Mouse (Mus musculus) liver, embryonic 13.5 days (tissue): ENCODE data around the gene Cysrt1. TPM values are rescaled to one million over a fixed set of nuclear protein-coding genes. Genes with fewer than 3 reads are reported as not detected.
A peak's percentile ranks its signal among the peaks of the same experiment; 100 is the strongest.

Source experiments
- ATAC-seq: fragments of 200-750 bp; cut with Nextera tagmentation; 2 replicates; pipeline ENCODE4 v1.8.0; 2017; ENCODE audit warnings: low read depth, mild to moderate bottlenecking, moderate number of reproducible peaks, moderate library complexity
- DNase-seq: peaks from one replicate; pipeline ENCODE4 v3.0.0; 2022
- H3K27ac ChIP-seq: fragments of 300-500 bp; sonication (generic); 2 replicates; pipeline ENCODE4 v1.5.1; 2015; ENCODE audit warnings: moderate library complexity, mild to moderate bottlenecking, inconsistent platforms
- H3K27me3 ChIP-seq: fragments of 300-500 bp; sonication (generic); 2 replicates; pipeline ENCODE4 v1.6.1; 2015; ENCODE audit warnings: mild to moderate bottlenecking, inconsistent platforms
- H3K36me3 ChIP-seq: fragments of 300-500 bp; sonication (generic); 2 replicates; pipeline ENCODE4 v1.6.1; 2015; ENCODE audit warnings: mild to moderate bottlenecking, inconsistent platforms
- H3K4me1 ChIP-seq: fragments of 300-500 bp; sonication (generic); replicated peaks from 2 replicates; pipeline ENCODE4 v1.6.1; 2015; ENCODE audit warnings: inconsistent platforms
- H3K4me2 ChIP-seq: fragments of 300-500 bp; sonication (generic); 2 replicates; pipeline ENCODE4 v1.6.1; 2015; ENCODE audit warnings: inconsistent platforms, mild to moderate bottlenecking, moderate library complexity
- H3K4me3 ChIP-seq: fragments of 300-500 bp; sonication (generic); replicated peaks from 2 replicates; pipeline ENCODE4 v1.5.1; 2015; ENCODE audit warnings: mild to moderate bottlenecking, inconsistent platforms
- H3K9ac ChIP-seq: fragments of 300-500 bp; sonication (generic); 2 replicates; pipeline ENCODE4 v1.6.1; 2015; ENCODE audit warnings: mild to moderate bottlenecking, inconsistent platforms
- H3K9me3 ChIP-seq: fragments of 300-500 bp; sonication (generic); replicated peaks from 2 replicates; pipeline ENCODE4 v1.6.1; 2016; ENCODE audit warnings: inconsistent platforms
- WGBS: fragments of 180-500 bp; shearing (Covaris S2); methylation state at CpG from one replicate; pipeline ENCODE4 v1.1.7; 2015; ENCODE audit not compliant: insufficient replicate concordance; 5-methylcytosine and 5-hydroxymethylcytosine counted together
- polyA plus RNA-seq: library from polyadenylated mRNA; unstranded; fragments of >200 nt; fragmentation: Nextera tagmentation; extraction: Ambion mirVana; gene quantifications from 2 replicates; pipeline ENCODE4 v1.2.1, GENCODE M21; 2015

Gene Cysrt1
- not detected in 2 replicates for polyA plus RNA-seq

GRCm38 (mm10) chr2:25242101-25242506 is at the start of gene Cysrt1, which contains the start of gene Rnf208:
Gene Cysrt1, minus strand, starts transcription at chr2:25242452.
Gene Rnf208, plus strand, starts transcription at chr2:25242255.
- ATAC-seq (no peak), DNase-seq (no peak)
- Histone ChIP-seq H3K36me3 (peaks cover 14% of the 10 kb centered on the region), H3K4me1 (peaks cover 28% of the 10 kb centered on the region), H3K9ac (peak within 1 kb of the TSS; percentile 65), H3K9me3 (no peaks in the 10 kb centered on the region), H3K27me3 (peaks cover 37% of the 10 kb centered on the region), H3K4me2 (peak within 1 kb of the TSS; percentile 84), H3K27ac (no peak within 1 kb of the TSS), H3K4me3 (peak within 1 kb of the TSS; percentile 57)
- under 1% methylated on average over 57 of the region's 59 CpGs for WGBS

DNA sequence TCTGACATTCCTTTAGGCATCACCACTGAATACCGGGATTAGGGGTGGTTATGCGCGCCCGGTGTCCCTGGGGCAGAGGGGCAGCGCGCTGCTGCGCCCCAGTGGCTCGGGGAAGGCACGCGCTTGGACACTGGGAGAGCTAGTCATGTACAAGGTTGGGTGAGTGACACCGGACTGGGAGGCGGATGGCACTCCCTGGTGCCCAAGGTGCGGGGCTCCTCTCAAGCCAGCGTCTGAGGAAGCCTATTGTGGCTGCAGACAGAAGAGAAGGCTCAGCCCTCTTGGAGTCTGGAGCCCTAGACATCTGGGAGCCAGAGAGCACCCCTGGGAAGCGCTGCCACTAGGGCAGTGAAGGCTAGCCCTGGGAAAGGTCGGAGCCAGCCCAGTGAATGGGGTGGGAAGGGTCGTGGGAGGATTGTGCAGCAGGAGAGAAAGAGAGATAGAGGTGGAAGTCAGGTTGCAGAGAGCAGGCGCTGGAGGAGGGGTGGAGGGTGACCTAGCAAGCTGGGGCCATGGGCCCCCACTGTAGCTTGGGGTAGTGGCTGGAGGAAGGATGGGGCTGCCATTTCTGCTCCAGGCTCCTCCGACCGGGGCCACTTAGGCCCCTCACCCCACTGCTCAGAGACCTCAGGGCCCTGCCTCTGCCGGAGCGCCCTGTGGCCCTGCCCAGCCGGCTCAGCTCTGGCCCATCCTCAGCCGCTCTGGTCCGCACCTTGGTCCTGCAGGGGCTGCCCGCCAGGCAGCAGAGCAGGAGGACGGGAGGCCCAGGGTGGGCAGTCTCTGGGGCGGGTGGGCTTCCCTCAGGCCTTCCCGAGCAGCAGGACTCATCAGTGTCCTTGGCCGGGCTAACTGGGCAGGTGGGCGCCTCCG is 49.2 kb upstream of the Cysrt1 start:
- peaks cover 28% of the 10 kb centered on the region for H3K4me1 ChIP-seq
- DNase-seq (no peak), ATAC-seq (no peak)
- no peaks in the 10 kb centered on the region for H3K36me3 ChIP-seq
- H3K9me3 ChIP-seq, result no peaks in the 10 kb centered on the region
- 0 out of 2 replicates have a peak overlapping the region, but pooled peaks have one; percentile 43 for H3K4me3 ChIP-seq
- 8% methylated on average over 32 of the region's 32 CpGs for WGBS
- no peak overlapping the region; the same call in 1 of the 2 replicates for H3K4me2 ChIP-seq
- no peak overlapping the region for H3K27ac ChIP-seq
- H3K9ac ChIP-seq, result no peak overlapping the region
- peaks cover 90% of the 10 kb centered on the region for H3K27me3 ChIP-seq

DNA sequence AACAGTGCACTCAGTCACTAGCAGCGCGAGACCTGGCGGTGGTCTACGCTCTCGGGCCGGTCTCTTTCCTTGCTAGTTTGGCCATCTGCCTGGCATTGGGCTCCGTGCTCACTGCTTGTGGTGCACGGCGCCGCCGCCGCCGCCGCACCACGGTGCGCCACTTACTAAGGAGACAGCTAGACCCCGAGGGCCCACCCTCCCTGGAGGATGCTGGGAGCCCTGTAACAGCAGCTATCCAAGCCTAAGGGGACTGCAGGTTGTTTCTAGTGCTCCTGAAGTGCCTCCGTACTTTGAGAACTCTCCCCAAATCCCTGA is 48.5 kb upstream of the Cysrt1 start:
- DNase-seq (no peak), ATAC-seq (no peak)
- peaks cover 83% of the 10 kb centered on the region for H3K27me3 ChIP-seq
- no peak overlapping the region for H3K4me3 ChIP-seq
- peaks cover 35% of the 10 kb centered on the region for H3K4me1 ChIP-seq
- H3K9ac ChIP-seq, result no peak overlapping the region
- no peaks in the 10 kb centered on the region for H3K9me3 ChIP-seq
- H3K36me3 ChIP-seq, result peaks cover 6% of the 10 kb centered on the region
- H3K4me2 ChIP-seq, result no peak overlapping the region
- WGBS, result 3% methylated on average over 18 of the region's 18 CpGs
- no peak overlapping the region for H3K27ac ChIP-seq

DNA sequence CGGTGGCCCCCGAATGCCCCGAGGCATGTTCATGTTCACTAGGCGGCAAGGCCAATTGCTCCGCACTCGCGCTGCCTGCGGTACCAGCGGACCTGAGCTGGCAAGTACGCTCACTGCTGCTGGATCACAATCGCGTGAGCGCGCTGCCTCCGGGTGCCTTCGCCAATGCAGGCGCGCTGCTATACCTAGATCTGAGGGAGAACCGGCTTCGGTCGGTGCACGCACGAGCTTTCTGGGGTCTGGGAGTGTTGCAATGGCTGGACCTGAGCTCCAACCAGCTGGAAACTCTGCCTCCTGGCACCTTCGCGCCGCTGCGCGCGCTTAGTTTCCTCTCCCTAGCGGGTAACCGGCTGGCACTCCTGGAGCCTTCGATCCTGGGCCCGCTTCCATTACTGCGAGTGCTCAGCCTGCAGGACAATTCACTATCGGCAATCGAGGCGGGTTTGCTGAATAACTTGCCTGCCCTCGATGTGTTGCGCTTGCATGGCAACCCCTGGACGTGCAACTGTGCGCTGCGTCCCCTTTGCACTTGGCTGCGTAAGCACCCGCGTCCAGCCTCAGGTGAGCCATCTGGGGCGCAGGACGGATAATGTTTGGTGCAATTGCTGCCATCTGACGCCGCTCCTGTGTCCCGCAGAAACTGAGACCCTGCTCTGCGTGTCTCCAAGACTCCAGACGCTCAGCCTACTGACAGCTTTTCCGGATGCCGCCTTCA is 48.0 kb upstream of the Cysrt1 start:
- no peaks in the 10 kb centered on the region for H3K9me3 ChIP-seq
- ATAC-seq (no peak), DNase-seq (no peak)
- no peak overlapping the region for H3K4me2 ChIP-seq
- no peak overlapping the region for H3K9ac ChIP-seq
- peaks cover 78% of the 10 kb centered on the region for H3K27me3 ChIP-seq
- 3% methylated on average over 54 of the region's 54 CpGs for WGBS
- H3K4me3 ChIP-seq, result no peak overlapping the region
- H3K36me3 ChIP-seq, result peaks cover 11% of the 10 kb centered on the region
- no peak overlapping the region for H3K27ac ChIP-seq
- H3K4me1 ChIP-seq, result peaks cover 38% of the 10 kb centered on the region

DNA sequence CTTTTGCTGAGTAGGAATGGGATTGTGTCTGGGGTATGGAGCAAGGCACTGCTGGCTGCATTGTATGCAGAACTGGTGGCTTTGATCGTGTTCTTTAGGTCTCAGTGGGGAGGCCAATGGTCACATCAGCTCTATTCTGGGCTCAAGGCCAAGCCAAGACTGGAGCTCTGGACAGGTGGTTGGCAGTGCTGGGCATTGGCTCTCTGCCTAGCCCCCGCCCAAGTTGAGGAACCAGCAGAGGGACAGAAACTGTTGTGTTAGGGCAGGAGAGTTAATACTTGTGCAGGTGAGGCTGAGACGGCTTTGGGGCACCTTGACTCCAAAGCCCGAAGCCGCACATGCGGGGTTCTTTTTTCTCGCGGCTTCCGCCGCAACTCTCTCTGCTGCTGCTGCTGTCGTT is 47.4 kb upstream of the Cysrt1 start, which contains the start of gene Lrrc26:
TSS of gene Lrrc26 (plus strand) at position 265 of the 400 bp plus-strand sequence.
- Histone ChIP-seq H3K4me3 (no peak within 1 kb of the TSS), H3K4me1 (peaks cover 38% of the 10 kb centered on the region), H3K27me3 (peaks cover 72% of the 10 kb centered on the region), H3K9me3 (no peaks in the 10 kb centered on the region), H3K9ac (no peak within 1 kb of the TSS), H3K4me2 (no peak within 1 kb of the TSS), H3K27ac (no peak within 1 kb of the TSS), H3K36me3 (peaks cover 17% of the 10 kb centered on the region)
- 9% methylated on average over 11 of the region's 11 CpGs for WGBS
- DNase-seq (no peak), ATAC-seq (no peak)

DNA sequence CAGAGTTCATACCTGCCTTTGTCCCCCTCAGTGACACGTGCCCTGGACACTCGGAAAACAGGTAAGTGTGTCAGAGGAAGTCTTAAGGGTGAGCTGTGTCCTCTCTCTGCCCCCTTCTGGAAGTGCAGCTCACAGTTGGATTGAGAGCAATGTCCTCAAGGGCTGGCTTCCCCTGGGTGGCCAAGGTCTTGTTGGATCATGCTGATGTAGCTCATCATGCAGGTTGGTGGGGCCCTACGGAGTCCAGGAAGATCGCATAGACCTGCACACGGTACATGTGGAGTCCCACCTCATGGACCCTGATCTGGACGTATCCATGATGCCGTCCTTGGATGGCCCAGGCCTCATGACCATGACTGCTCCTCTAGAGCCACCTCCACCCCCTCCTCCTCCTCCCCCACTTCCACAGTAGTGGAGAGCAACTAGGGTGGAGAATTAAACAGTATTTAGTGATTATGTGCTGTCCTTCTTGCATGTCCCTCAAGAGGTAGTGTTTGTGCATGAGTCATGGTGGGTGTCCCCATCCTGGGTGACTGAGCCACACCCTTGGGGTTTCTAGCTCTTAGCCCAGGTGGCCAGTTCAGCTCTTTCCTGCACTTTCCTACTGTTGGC is 46.6 kb upstream of the Cysrt1 start:
- Histone ChIP-seq H3K36me3 (peaks cover 25% of the 10 kb centered on the region), H3K27ac (no peak overlapping the region), H3K9me3 (no peaks in the 10 kb centered on the region), H3K27me3 (peaks cover 65% of the 10 kb centered on the region), H3K4me2 (no peak overlapping the region), H3K4me3 (no peak overlapping the region), H3K9ac (no peak overlapping the region), H3K4me1 (peaks cover 38% of the 10 kb centered on the region)
- ATAC-seq (no peak), DNase-seq (no peak)
- 63% methylated on average over 7 of the region's 7 CpGs for WGBS

- Histone ChIP-seq H3K4me3 (no peak within 1 kb of the TSS), H3K4me2 (0 out of 2 replicates have a peak within 1 kb of the TSS, but pooled peaks have one; percentile 11), H3K9me3 (no peaks in the 10 kb centered on the region), H3K36me3 (peaks cover 31% of the 10 kb centered on the region), H3K9ac (no peak within 1 kb of the TSS), H3K4me1 (peaks cover 38% of the 10 kb centered on the region), H3K27ac (no peak within 1 kb of the TSS), H3K27me3 (peaks cover 57% of the 10 kb centered on the region)
- ATAC-seq (no peak), DNase-seq (no peak)
- 75% methylated on average over 6 of the region's 6 CpGs for WGBS
Observed at GRCm38 (mm10) chr2:25287927-25288649, 45.8 kb upstream of the Cysrt1 start, which contains the start of gene Tmem210. Gene Tmem210, plus strand, starts transcription at chr2:25288145.

DNA sequence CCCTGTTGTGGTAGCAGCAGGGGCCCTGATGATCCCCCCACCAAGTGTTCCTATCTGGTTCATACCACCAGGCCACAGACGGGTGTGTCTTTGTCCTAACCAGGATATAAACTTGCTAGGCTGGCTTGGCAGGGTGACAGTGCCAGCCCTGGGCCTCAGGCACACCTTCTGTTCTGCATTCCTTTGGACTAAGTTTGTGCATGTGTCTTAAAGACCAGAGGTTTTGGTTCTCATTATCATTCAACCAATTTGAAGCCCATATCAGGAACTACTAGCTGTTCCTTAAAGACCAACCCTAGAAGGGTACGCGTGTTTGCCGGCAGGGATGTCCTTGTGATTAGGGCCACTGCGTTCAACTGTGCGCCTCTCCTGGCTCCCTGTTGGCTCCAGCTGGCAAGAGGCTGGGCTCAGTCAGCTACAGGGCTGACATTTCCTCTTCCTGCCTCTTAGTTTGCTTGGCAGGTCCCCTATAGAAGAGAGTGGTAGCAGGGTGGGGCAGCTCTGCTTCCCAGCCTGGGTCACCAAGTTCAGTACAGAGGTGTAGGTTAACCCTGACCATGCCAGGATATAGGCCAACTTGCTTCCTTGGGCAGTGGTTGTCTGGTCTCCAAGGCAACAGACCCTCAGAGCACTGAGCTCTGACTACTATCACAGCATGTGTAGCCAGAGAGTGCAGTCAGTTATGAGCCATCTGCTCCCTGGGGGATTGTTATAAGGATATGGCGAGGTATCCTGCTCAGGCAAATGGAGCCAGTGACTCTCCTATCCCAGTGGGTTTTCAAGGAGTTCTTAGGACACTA is 44.8 kb upstream of the Cysrt1 start:
- peak; percentile 73 for ATAC-seq
- no peak for DNase-seq
- H3K27ac ChIP-seq, result peak overlapping the region; percentile 19; the same call in 1 of the 2 replicates
- peak overlapping the region; percentile 19; the same call in 1 of the 2 replicates for H3K9ac ChIP-seq
- H3K4me3 ChIP-seq, result no peak overlapping the region
- H3K4me2 ChIP-seq, result 0 out of 2 replicates have a peak overlapping the region, but pooled peaks have one; percentile 11
- WGBS, result 20% methylated on average over 7 of the region's 7 CpGs
- no peaks in the 10 kb centered on the region for H3K9me3 ChIP-seq
- peaks cover 47% of the 10 kb centered on the region for H3K27me3 ChIP-seq
- peaks cover 42% of the 10 kb centered on the region for H3K36me3 ChIP-seq
- H3K4me1 ChIP-seq, result peaks cover 32% of the 10 kb centered on the region

DNA sequence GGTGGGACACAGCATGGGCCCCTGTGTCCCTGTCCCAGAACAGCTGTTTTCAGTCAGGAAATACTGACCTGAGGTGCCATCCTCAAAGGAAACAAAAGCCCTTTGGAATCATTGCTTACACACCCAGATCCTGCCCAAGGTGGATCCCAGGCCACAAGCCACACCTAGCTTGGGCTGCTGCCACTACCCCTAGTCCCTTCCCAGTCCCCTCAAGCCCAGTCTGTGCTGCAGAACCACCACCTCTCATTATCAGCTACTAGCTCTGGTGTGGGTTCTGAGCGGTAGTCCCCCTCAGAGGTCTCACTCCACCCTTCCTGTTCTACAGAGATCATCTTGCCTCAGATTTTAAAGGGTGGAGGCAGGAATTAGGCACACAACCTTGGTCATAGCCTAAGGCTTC is 44.1 kb upstream of the Cysrt1 start:
- 0 out of 2 replicates have a peak overlapping the region, but pooled peaks have one; percentile 11 for H3K4me2 ChIP-seq
- H3K27ac ChIP-seq, result peak overlapping the region; percentile 19; the same call in 1 of the 2 replicates
- 6% methylated on average over 1 of the region's 1 CpGs for WGBS
- H3K36me3 ChIP-seq, result peaks cover 46% of the 10 kb centered on the region
- ATAC-seq (peak; percentile 65), DNase-seq (no peak)
- no peak overlapping the region for H3K4me3 ChIP-seq
- H3K4me1 ChIP-seq, result peaks cover 28% of the 10 kb centered on the region
- H3K9me3 ChIP-seq, result no peaks in the 10 kb centered on the region
- H3K9ac ChIP-seq, result peak overlapping the region; percentile 19; the same call in 1 of the 2 replicates
- H3K27me3 ChIP-seq, result peaks cover 40% of the 10 kb centered on the region

GRCm38 (mm10) chr2:25285551-25285950 is 43.3 kb upstream of the Cysrt1 start:
- H3K27ac ChIP-seq, result no peak overlapping the region
- DNase-seq (no peak), ATAC-seq (no peak)
- H3K4me1 ChIP-seq, result peaks cover 26% of the 10 kb centered on the region
- no peak overlapping the region for H3K4me2 ChIP-seq
- H3K27me3 ChIP-seq, result peaks cover 32% of the 10 kb centered on the region
- H3K4me3 ChIP-seq, result no peak overlapping the region
- H3K9ac ChIP-seq, result no peak overlapping the region
- H3K36me3 ChIP-seq, result peaks cover 54% of the 10 kb centered on the region
- WGBS, result 73% methylated on average over 2 of the region's 2 CpGs
- no peaks in the 10 kb centered on the region for H3K9me3 ChIP-seq
